Comparison of ENCODE assay signal across 24 mouse cellular contexts in genomic region chr5:36559106-36559505, GRCm38 (mm10). TPM values are rescaled to one million over a fixed set of nuclear protein-coding genes. Genes with fewer than 3 reads are reported as not detected.
DNase-seq lines count a peak whose midpoint lies in the region; ATAC-seq and TF ChIP-seq lines count a peak whose summit lies in the region.
"Had no signal": no experiment of that assay in that cellular context is flagged by ENCODE, and none has a peak within 500 bp of the region (broad histone marks: within the 10 kb centered on the region; RNA-seq: fewer than 3 reads in every experiment).

No protein-coding gene starts in this region.

- H3K27ac ChIP-seq in kidney, embryonic 16.5 days (ENCODE audit: low read length) = peak overlapping the region; percentile 90
- H3K27ac ChIP-seq in intestine, postnatal 0 days (ENCODE audit: low read depth, low read length) = peak overlapping the region; percentile 84
- H3K27ac ChIP-seq: heart, embryonic 10.5 days; heart, embryonic 15.5 days; left cerebral cortex, adult 2 months; liver, embryonic 14.5 days had no signal

- no peaks in the 10 kb centered on the region for H3K36me3 ChIP-seq in kidney, embryonic 16.5 days (ENCODE audit: insufficient read depth, low read length)
- H3K36me3 ChIP-seq in intestine, postnatal 0 days (ENCODE audit: control insufficient read depth, insufficient read depth) = 0 out of 2 replicates have a peak, but pooled peaks cover 4% of the 10 kb centered on the region
- H3K36me3 ChIP-seq: heart, embryonic 10.5 days; heart, embryonic 15.5 days had no signal

- no peak for TF ChIP-seq CTCF in intestine, postnatal 0 days (IDR thresholded peaks at IDR 0.05; ENCODE audit: low read depth)

- no peaks in the 10 kb centered on the region for H3K27me3 ChIP-seq in kidney, embryonic 16.5 days (ENCODE audit: insufficient read depth, low read length)
- no peaks in the 10 kb centered on the region for H3K27me3 ChIP-seq in intestine, postnatal 0 days (replicated peaks; ENCODE audit: control insufficient read depth, insufficient read depth, low read length)
- H3K27me3 ChIP-seq: heart, embryonic 15.5 days had no signal

- ATAC-seq in kidney, embryonic 16.5 days (ENCODE audit: low FRiP score, low TSS enrichment) = no peak
- 0 out of 2 replicates have a peak, but pooled peaks have one; percentile 7 for ATAC-seq in intestine, postnatal 0 days
- ATAC-seq: CD4-positive, CD25-positive, alpha-beta regulatory T cell, adult 4 months; forebrain, embryonic 14.5 days; hindbrain, embryonic 16.5 days had no signal

- H3K9me3 ChIP-seq in kidney, embryonic 16.5 days (ENCODE audit: low read length) = no peaks in the 10 kb centered on the region
- H3K9me3 ChIP-seq in intestine, postnatal 0 days (ENCODE audit: control insufficient read depth) = no peaks in the 10 kb centered on the region
- H3K9me3 ChIP-seq: heart, embryonic 10.5 days; heart, embryonic 15.5 days had no signal

- no peak for DNase-seq in kidney, postnatal 36 days
- peak; percentile 65 for DNase-seq in lung, postnatal 36 days
- DNase-seq in lung, postnatal 25 days (ENCODE audit: low spot score) = no peak
- DNase-seq in gastrocnemius, postnatal 4 days (ENCODE audit: low spot score in 2 of 2) = no peak
- DNase-seq in ovary, postnatal 10 days (ENCODE audit: low spot score) = no peak
- DNase-seq: adrenal gland, postnatal 14 days; cerebellum, adult 11 months; cerebellum, adult 9-10 months; cerebellum, postnatal 36 days; gastrocnemius, postnatal 14 days; heart, adult 11 months; kidney, adult 18-20 months; lung, embryonic 14.5 days; midbrain, embryonic 14.5 days; right cerebral cortex, adult 18-20 months had no signal

- no peak overlapping the region for H3K4me2 ChIP-seq in kidney, embryonic 16.5 days (replicated peaks; ENCODE audit: low read depth, low read length)
- no peak overlapping the region; the same call in 1 of the 2 replicates for H3K4me2 ChIP-seq in intestine, postnatal 0 days (replicated peaks; ENCODE audit: low read depth)
- H3K4me2 ChIP-seq: heart, embryonic 15.5 days; lung, embryonic 14.5 days had no signal

- no peak overlapping the region for H3K9ac ChIP-seq in kidney, embryonic 16.5 days (replicated peaks; ENCODE audit: low read length)
- no peak overlapping the region for H3K9ac ChIP-seq in intestine, postnatal 0 days (ENCODE audit: low read depth, low read length)
- H3K9ac ChIP-seq: heart, embryonic 15.5 days; liver, embryonic 14.5 days; lung, embryonic 14.5 days had no signal

- H3K4me1 ChIP-seq in kidney, embryonic 16.5 days (ENCODE audit: insufficient read depth, low read length) = peaks cover 68% of the 10 kb centered on the region
- peaks cover 34% of the 10 kb centered on the region for H3K4me1 ChIP-seq in intestine, postnatal 0 days (replicated peaks; ENCODE audit: control insufficient read depth, insufficient read depth, low read length)

- H3K4me3 ChIP-seq in kidney, embryonic 16.5 days (ENCODE audit: low read length) = no peak overlapping the region
- H3K4me3 ChIP-seq in intestine, postnatal 0 days (ENCODE audit: low read depth, low read length) = no peak overlapping the region
- H3K4me3 ChIP-seq: heart, embryonic 10.5 days; heart, embryonic 15.5 days; left cerebral cortex, adult 2 months had no signal

- 81% methylated on average over 5 of the region's 5 CpGs for WGBS in kidney, embryonic 16.5 days
- whole genome bisulfite sequencing in intestine, postnatal 0 days = 37% methylated on average over 5 of the region's 5 CpGs

RNA-seq across cellular contexts. Expression of gene Tbc1d14, which starts 34.0 kb away (rescaled TPM):
- polyA plus RNA-seq in kidney, embryonic 16.5 days (2015; fragmentation: Nextera tagmentation; extraction: Ambion mirVana) = 53.9 and 54.8 TPM in 2 replicates
- polyA plus RNA-seq in intestine, postnatal 0 days (2015; fragmentation: Nextera tagmentation; extraction: Ambion mirVana) = 16.8 and 17.2 TPM in 2 replicates
- 10 to 100 TPM; 24.8 to 27.5 TPM for total RNA-seq in gastrocnemius, postnatal 4 days (2021)
